11 mouse cellular contexts compared by ENCODE assay signal in the genomic region with DNA sequence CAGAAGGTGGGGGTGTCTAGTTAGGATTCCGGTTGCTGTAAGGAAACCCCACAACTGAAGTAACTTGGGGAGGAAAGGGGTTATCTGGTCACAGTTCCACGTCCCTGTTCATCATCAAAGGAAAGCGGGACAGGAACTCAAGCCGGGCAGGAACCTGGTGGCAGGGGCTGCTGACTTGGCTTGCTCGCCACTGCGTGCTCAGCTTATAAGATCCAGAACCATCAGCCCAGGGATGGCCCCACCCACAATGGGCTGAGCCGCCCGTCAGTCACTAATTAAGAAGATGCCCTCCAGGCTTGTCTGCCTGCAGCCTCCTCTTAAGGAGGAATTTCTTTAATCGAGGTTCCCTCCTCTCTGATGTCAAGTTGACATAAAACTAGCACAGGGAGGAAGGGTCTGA.
DNase-seq lines count a peak whose midpoint lies in the region; ATAC-seq lines count a peak whose summit lies in the region.
"Had no signal": no experiment of that assay in that cellular context is flagged by ENCODE, and none has a peak within 500 bp of the region (broad histone marks: within the 10 kb centered on the region; RNA-seq: fewer than 3 reads in every experiment).

No protein-coding gene starts in this region.

- H3K9ac ChIP-seq in kidney, embryonic 16.5 days (replicated peaks; ENCODE audit: low read length) = no peak overlapping the region

- peak; percentile 60 for DNase-seq in kidney, adult 18-20 months
- DNase-seq in ZHBTc4 (ENCODE audit: low read depth, low spot score) = peak; percentile 90
- peak; percentile 37 for DNase-seq in embryo, embryonic 9.5 days (ENCODE audit: extremely low spot score)
- DNase-seq in kidney, postnatal 10 days = peak; percentile 49
- no peak for DNase-seq in spleen, postnatal 10 days (ENCODE audit: low spot score in 2 of 2)
- DNase-seq in left cerebral cortex, postnatal 25 days (ENCODE audit: low spot score in 2 of 2) = no peak
- DNase-seq: cerebellum, adult 9-11 months; lung, postnatal 10 days had no signal

- no peak overlapping the region for H3K4me2 ChIP-seq in kidney, embryonic 16.5 days (replicated peaks; ENCODE audit: low read depth, low read length)

- H3K4me1 ChIP-seq in kidney, embryonic 16.5 days (ENCODE audit: insufficient read depth, low read length) = peaks cover 14% of the 10 kb centered on the region

- intact Hi-C loops in left cerebral cortex, postnatal 25 days (cut with DNase I) = no loop called here

- no peaks in the 10 kb centered on the region for H3K36me3 ChIP-seq in kidney, embryonic 16.5 days (ENCODE audit: insufficient read depth, low read length)

- no peaks in the 10 kb centered on the region for H3K27me3 ChIP-seq in kidney, embryonic 16.5 days (ENCODE audit: insufficient read depth, low read length)

- ATAC-seq in kidney, embryonic 16.5 days (ENCODE audit: low FRiP score, low TSS enrichment) = no peak
- ATAC-seq: inflammation-experienced regulatory T-cells, adult 6 months had no signal

- H3K9me3 ChIP-seq in kidney, embryonic 16.5 days (ENCODE audit: low read length) = no peaks in the 10 kb centered on the region

- 49% methylated on average over 9 of the region's 9 CpGs for WGBS in kidney, embryonic 16.5 days

- H3K27ac ChIP-seq in kidney, embryonic 16.5 days (ENCODE audit: low read length) = no peak overlapping the region

- H3K4me3 ChIP-seq in kidney, embryonic 16.5 days (ENCODE audit: low read length) = no peak overlapping the region
- H3K4me3 ChIP-seq: erythroblast, embryonic 14.5 days had no signal

Comparison
In these comparisons a context has a peak if more than half of its experiments do, and no peak if none do; other contexts are left out.
1. DNase-seq: peak in kidney, adult 18-20 months (single experiment), ZHBTc4 (single experiment), embryo, embryonic 9.5 days (single experiment) and kidney, postnatal 10 days (single experiment); none in spleen, postnatal 10 days (0 of 2) and left cerebral cortex, postnatal 25 days (0 of 2).